Mouse (Mus musculus): ENCODE results near the gene Ranbp2. TPM values are rescaled to one million over a fixed set of nuclear protein-coding genes. Genes with fewer than 3 reads are reported as not detected.
"Not testable (repeated sequence)": the region's sequence is repeated elsewhere in the genome, so short reads cannot be mapped to it uniquely, and the experiment has no call there.

Ranbp2 gene
- polyA plus RNA-seq, 1 experiment from 2014 or later, result 26.0 TPM

GRCm38 (mm10) chr10:58532177-58532576 lies 85.5 kb downstream of the Ranbp2 start:
- no peak overlapping the region for H3K4me2 ChIP-seq (ENCODE audit: low read depth, low read length)
- 88% methylated on average over 2 of the region's 2 CpGs for WGBS
- H3K4me3 ChIP-seq (ENCODE audit: low read length), result no peak overlapping the region
- H3K9me3 ChIP-seq (ENCODE audit: control insufficient read depth, low read length), result no peaks in the 10 kb centered on the region
- no peak for ATAC-seq (ENCODE audit: low read depth)
- no peaks in the 10 kb centered on the region for H3K4me1 ChIP-seq (replicated peaks; ENCODE audit: control insufficient read depth, insufficient read depth, low read length)
- no peak overlapping the region for H3K9ac ChIP-seq (ENCODE audit: low read length)
- no peak overlapping the region for H3K27ac ChIP-seq (ENCODE audit: low read length)
- H3K36me3 ChIP-seq (ENCODE audit: control insufficient read depth, insufficient read depth, low read length), result peaks cover 6% of the 10 kb centered on the region; the same call in 1 of the 2 replicates
- no peaks in the 10 kb centered on the region for H3K27me3 ChIP-seq (ENCODE audit: control insufficient read depth, insufficient read depth, low read depth, low read length)

GRCm38 (mm10) chr10:58536276-58536675 lies 89.6 kb downstream of the Ranbp2 start:
- H3K4me2 ChIP-seq (ENCODE audit: low read depth, low read length); H3K4me3 ChIP-seq (ENCODE audit: low read length); H3K27ac ChIP-seq (ENCODE audit: low read length); H3K4me1 ChIP-seq (replicated peaks; ENCODE audit: control insufficient read depth, insufficient read depth, low read length); H3K27me3 ChIP-seq (ENCODE audit: control insufficient read depth, insufficient read depth, low read depth, low read length); H3K9ac ChIP-seq (ENCODE audit: low read length); ATAC-seq (ENCODE audit: low read depth); H3K9me3 ChIP-seq (ENCODE audit: control insufficient read depth, low read length); H3K36me3 ChIP-seq (ENCODE audit: control insufficient read depth, insufficient read depth, low read length): not testable (repeated sequence)
- WGBS, result 83% methylated on average over 5 of the region's 5 CpGs

- Histone ChIP-seq H3K4me3 (ENCODE audit: low read length) (no peak overlapping the region), H3K27me3 (ENCODE audit: control insufficient read depth, insufficient read depth, low read depth, low read length) (no peaks in the 10 kb centered on the region), H3K36me3 (ENCODE audit: control insufficient read depth, insufficient read depth, low read length) (no peaks in the 10 kb centered on the region), H3K27ac (ENCODE audit: low read length) (no peak overlapping the region), H3K9me3 (ENCODE audit: control insufficient read depth, low read length) (no peaks in the 10 kb centered on the region), H3K4me2 (ENCODE audit: low read depth, low read length) (no peak overlapping the region), H3K9ac (ENCODE audit: low read length) (no peak overlapping the region), H3K4me1 (replicated peaks; ENCODE audit: control insufficient read depth, insufficient read depth, low read length) (no peaks in the 10 kb centered on the region)
- WGBS, result 68% methylated on average over 13 of the region's 13 CpGs
- ATAC-seq (ENCODE audit: low read depth), result no peak
Measured at GRCm38 (mm10) chr10:58540613-58541012, 93.9 kb downstream of the Ranbp2 start.

Other genes with a start within 250 kb of the Ranbp2 start
- not detected in 2 replicates for gene AW822073, start 222.0 kb upstream of the Ranbp2 start, polyA plus RNA-seq (2015; fragmentation: Nextera tagmentation; extraction: Ambion mirVana)
- gene Duxf3, start 214.2 kb upstream of the Ranbp2 start, polyA plus RNA-seq (2015; fragmentation: Nextera tagmentation; extraction: Ambion mirVana), result not detected in 2 replicates
- gene Gm4981, start 210.2 kb upstream of the Ranbp2 start, polyA plus RNA-seq (2015; fragmentation: Nextera tagmentation; extraction: Ambion mirVana), result not detected in 2 replicates
- gene Gcc2, start 191.4 kb upstream of the Ranbp2 start, polyA plus RNA-seq (2015; fragmentation: Nextera tagmentation; extraction: Ambion mirVana), result 67.5 and 83.6 TPM in 2 replicates
- gene Lims1, start 123.5 kb upstream of the Ranbp2 start, polyA plus RNA-seq (2015; fragmentation: Nextera tagmentation; extraction: Ambion mirVana), result 231 and 237 TPM in 2 replicates
- 9.6 and 11.2 TPM in 2 replicates for gene Ccdc138, start 51.0 kb downstream of the Ranbp2 start, polyA plus RNA-seq (2015; fragmentation: Nextera tagmentation; extraction: Ambion mirVana)
- gene Edar, start 228.7 kb downstream of the Ranbp2 start, polyA plus RNA-seq (2015; fragmentation: Nextera tagmentation; extraction: Ambion mirVana), result 0.23 and 0.35 TPM in 2 replicates

Data from lung, embryonic 16.5 days (tissue).